Mouse (Mus musculus) intestine, embryonic 14.5 days (tissue): ENCODE measurements at regions not wholly inside any gene's neighbourhood (a gene's known extent, or its start where the extent isn't known, plus 50 kb on each side); places are given as distances from the start of the nearest gene placed in this dataset.
"Not testable (repeated sequence)": the region's sequence is repeated elsewhere in the genome, so short reads cannot be mapped to it uniquely, and the experiment has no call there.

Experiments
- ATAC-seq: fragments of 200-750 bp; cut with Nextera tagmentation; replicated peaks from 2 replicates; pipeline ENCODE4 v1.8.0; 2017; ENCODE audit warnings: low read depth, moderate number of reproducible peaks, moderate TSS enrichment, moderate library complexity; ENCODE audit not compliant: low FRiP score, low TSS enrichment
- DNase-seq: peaks from one replicate; pipeline ENCODE4 v3.0.0-alpha.2; 2018; ENCODE audit warnings: low spot score
- H3K27ac ChIP-seq: fragments of 300-500 bp; sonication (generic); 2 replicates; pipeline ENCODE4 v1.5.1; 2014; ENCODE audit warnings: low read depth, mild to moderate bottlenecking, control low read depth
- H3K27me3 ChIP-seq: fragments of 300-500 bp; sonication (generic); replicated peaks from 2 replicates; pipeline ENCODE4 v1.6.1; 2014; ENCODE audit warnings: low read length, control low read depth; ENCODE audit not compliant: control insufficient read depth, insufficient read depth
- H3K36me3 ChIP-seq: fragments of 300-500 bp; sonication (generic); 2 replicates; pipeline ENCODE4 v1.6.1; 2014; ENCODE audit warnings: low read length, control low read depth; ENCODE audit not compliant: control insufficient read depth, insufficient read depth
- H3K4me1 ChIP-seq: fragments of 300-500 bp; sonication (generic); replicated peaks from 2 replicates; pipeline ENCODE4 v1.6.1; 2014; ENCODE audit warnings: low read length, control low read depth, mixed read lengths; ENCODE audit not compliant: control insufficient read depth, insufficient read depth
- H3K4me2 ChIP-seq: fragments of 300-500 bp; sonication (generic); 2 replicates; pipeline ENCODE4 v1.6.1; 2014; ENCODE audit warnings: low read length
- H3K4me3 ChIP-seq: fragments of 300-500 bp; sonication (generic); 2 replicates; pipeline ENCODE4 v1.5.1; 2014; ENCODE audit warnings: low read depth, low read length, control low read depth, mixed read lengths
- H3K9ac ChIP-seq: fragments of 300-500 bp; sonication (generic); 2 replicates; pipeline ENCODE4 v1.6.1; 2014; ENCODE audit warnings: mild to moderate bottlenecking, low read length
- H3K9me3 ChIP-seq: fragments of 300-500 bp; sonication (generic); 2 replicates; pipeline ENCODE4 v1.6.1; 2016; ENCODE audit warnings: low read length, control low read depth; ENCODE audit not compliant: control insufficient read depth
- WGBS: fragments of 180-500 bp; shearing (Covaris S2); extraction: QIAGEN DNeasy Blood & Tissue Kit; methylation state at CpG from one replicate; pipeline ENCODE4 v1.1.7; 2014; 5-methylcytosine and 5-hydroxymethylcytosine counted together

DNA sequence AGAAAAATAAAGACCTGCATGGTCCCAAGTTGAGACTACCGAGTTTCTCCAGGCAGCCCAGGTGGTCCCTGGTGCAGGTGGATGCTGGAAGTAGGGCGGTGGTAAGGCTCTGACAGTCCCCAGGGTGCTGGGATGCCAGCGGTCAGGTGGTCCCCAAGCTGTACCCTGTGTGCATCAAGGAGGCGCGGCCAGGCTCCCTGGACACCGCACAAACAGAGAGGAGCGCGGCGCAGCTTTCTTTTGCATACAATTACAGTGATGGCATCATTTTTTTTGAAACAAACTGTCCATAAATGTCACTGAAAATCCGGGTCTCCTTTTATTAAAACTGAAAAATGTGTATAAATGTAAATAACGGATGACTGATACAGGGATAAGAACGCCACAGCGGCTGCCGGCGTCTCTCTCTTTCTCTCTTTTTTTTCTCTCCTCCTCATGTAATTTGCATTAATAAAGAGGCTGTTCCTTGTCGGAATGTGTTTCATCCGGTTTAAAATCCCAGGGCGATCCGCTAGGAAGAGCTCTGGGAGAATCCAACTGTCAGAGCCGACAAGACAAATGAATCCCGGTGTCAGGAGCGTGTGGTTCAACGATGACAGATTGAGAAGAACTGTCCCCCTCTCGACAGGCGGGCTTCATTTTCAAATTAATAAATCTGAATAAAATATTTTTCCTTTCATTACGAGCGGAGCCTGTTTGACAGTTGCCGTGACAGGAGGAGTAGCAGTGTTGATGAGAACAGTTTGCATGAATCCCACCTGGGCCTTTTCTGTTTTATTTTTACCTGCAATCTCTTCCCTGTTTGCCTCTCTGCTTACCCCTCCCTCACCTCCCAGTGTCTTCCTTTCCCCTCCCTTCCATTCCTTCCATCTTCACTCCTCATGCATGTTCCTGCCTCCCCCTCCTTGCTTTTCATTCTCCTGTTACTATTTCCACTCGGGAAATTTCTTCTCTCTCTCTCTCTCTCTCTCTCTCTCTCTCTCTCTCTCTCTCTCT, 244.6 kb upstream of the Pbx1 start:
- peak overlapping the region; percentile 37 for H3K4me2 ChIP-seq
- H3K9me3 ChIP-seq, result no peaks in the 10 kb centered on the region
- no peaks in the 10 kb centered on the region for H3K27me3 ChIP-seq
- WGBS, result 53% methylated on average over 29 of the region's 29 CpGs
- DNase-seq, result no peak
- no peaks in the 10 kb centered on the region for H3K4me1 ChIP-seq
- no peaks in the 10 kb centered on the region for H3K36me3 ChIP-seq
- H3K9ac ChIP-seq, result no peak overlapping the region
- H3K27ac ChIP-seq, result no peak overlapping the region
- ATAC-seq, result no peak
- H3K4me3 ChIP-seq, result no peak overlapping the region; the same call in 1 of the 2 replicates

DNA sequence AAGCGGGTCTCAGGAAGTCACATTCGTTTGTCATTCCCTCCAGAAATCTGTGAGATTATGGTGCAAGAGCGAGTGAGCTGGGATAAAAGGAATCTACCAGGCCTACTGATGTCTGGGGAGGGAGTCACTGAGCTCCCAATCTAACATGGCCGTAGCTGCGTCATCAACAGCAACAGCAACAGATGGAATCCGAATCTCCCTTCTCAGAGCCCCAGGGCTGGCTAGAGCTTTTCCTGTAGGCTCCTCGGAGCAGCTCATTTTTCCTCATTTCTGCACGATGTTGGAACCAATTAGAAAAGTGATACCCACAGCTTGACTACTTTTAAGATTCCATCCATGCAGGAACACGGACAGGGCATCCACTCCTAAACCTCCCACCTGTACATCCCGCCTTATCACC, 243.7 kb upstream of the Pbx1 start:
- Histone ChIP-seq H3K4me3 (no peak overlapping the region), H3K4me2 (no peak overlapping the region), H3K27me3 (no peaks in the 10 kb centered on the region), H3K9me3 (no peaks in the 10 kb centered on the region), H3K9ac (no peak overlapping the region), H3K4me1 (no peaks in the 10 kb centered on the region), H3K36me3 (no peaks in the 10 kb centered on the region), H3K27ac (no peak overlapping the region)
- DNase-seq (no peak), ATAC-seq (no peak)
- 78% methylated on average over 10 of the region's 10 CpGs for WGBS

DNA sequence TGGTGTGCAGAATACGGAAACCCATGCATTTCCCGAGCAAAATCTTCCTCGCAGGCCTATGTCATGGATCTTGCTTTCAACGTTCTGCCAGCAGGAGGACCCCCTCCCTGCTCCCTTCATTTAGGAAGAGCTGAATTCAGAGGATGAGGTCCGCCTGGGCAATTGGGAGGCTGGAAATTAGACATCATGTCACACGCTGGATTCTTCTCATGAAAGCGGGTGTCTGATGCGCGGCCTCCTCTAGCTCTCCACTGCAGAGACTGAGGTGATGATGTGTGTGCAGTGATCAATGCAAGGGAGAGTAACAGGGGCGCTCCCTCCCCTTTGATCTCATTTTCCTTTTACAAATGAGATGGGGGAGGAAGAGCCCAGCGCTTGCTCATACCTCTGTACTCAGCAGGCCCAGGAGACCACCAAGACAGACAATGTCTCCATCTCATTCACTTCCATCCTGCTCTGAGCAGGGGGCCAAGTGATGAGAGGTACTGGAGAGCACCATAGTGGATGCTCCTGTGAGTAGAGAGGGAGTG, 230.8 kb upstream of the Pbx1 start:
- ATAC-seq (no peak), DNase-seq (no peak)
- Histone ChIP-seq H3K9ac (no peak overlapping the region), H3K27me3 (no peaks in the 10 kb centered on the region), H3K9me3 (no peaks in the 10 kb centered on the region), H3K4me1 (no peaks in the 10 kb centered on the region), H3K27ac (no peak overlapping the region), H3K4me2 (no peak overlapping the region), H3K4me3 (no peak overlapping the region), H3K36me3 (no peaks in the 10 kb centered on the region)
- WGBS, result 64% methylated on average over 11 of the region's 11 CpGs

DNA sequence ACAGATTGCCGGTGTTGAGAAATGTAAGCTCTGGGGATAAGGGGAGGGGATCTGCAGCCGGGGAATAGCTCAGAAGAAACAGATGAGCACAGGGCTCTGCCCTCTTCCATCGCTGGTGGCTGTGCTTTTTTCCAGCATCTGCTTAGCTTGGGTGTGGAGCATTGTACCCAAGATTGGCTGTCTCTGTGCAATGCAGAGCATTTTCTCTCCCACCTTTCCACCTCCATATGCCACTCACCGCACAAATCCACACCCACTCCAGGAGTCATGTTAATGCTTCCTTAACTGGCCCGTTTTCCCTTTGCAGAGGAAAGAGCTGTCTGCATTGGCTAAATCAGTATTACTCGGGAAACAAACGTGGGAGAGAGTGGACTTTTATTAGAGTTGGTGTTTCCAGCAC, 228.9 kb upstream of the Pbx1 start:
- no peak for ATAC-seq
- Histone ChIP-seq H3K9me3 (no peaks in the 10 kb centered on the region), H3K27me3 (no peaks in the 10 kb centered on the region), H3K9ac (no peak overlapping the region), H3K27ac (no peak overlapping the region), H3K4me1 (no peaks in the 10 kb centered on the region), H3K4me2 (no peak overlapping the region), H3K36me3 (no peaks in the 10 kb centered on the region), H3K4me3 (no peak overlapping the region)
- no peak for DNase-seq
- 56% methylated on average over 7 of the region's 7 CpGs for WGBS

DNA sequence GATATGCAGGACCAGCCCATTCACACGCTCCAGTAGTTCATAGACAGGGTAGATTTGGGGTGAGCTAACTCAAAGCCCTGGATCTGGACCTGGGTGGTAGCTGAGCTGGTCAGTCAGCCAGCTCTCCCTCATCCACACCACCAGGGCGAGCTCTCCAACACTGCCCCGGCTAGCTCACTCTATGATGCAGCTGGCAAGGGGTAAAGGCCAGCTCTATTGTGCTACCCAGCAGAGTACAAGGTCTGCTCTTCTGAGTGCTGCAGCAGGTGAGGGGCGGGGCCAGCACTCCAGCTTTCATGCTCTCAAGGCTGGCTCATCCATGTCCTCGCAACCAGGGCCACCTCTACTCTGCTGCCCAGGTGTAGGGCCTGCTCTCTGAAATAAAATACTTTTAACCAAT, 227.5 kb upstream of the Pbx1 start:
- ATAC-seq (peak; percentile 86), DNase-seq (no peak)
- H3K9me3 ChIP-seq, result no peaks in the 10 kb centered on the region
- WGBS, result 86% methylated on average over 5 of the region's 5 CpGs
- no peaks in the 10 kb centered on the region for H3K4me1 ChIP-seq
- no peak overlapping the region for H3K27ac ChIP-seq
- H3K36me3 ChIP-seq, result no peaks in the 10 kb centered on the region
- no peak overlapping the region for H3K4me3 ChIP-seq
- no peaks in the 10 kb centered on the region for H3K27me3 ChIP-seq
- no peak overlapping the region for H3K9ac ChIP-seq
- H3K4me2 ChIP-seq, result no peak overlapping the region

DNA sequence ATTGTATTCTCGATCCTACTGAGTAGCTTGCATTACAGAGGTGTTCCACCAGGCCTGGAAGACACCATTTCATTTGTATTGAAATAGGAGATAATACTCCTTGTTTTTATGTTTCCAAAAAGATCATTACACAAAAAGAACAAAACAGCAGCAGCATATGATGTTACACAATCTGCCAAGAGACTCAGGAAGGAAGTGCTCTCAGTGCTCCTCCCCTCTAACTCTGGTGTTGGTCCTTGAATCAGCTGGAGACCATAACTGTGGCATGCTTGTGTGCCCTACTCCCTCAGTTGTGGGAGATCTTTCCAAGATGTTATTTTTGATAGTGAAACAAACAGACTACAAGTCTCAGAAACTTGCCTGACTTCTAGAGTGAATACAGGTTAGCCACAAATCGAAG, 200.8 kb upstream of the Pbx1 start:
- Histone ChIP-seq H3K27ac (no peak overlapping the region), H3K4me3 (no peak overlapping the region), H3K36me3 (no peaks in the 10 kb centered on the region), H3K9ac (no peak overlapping the region), H3K4me2 (no peak overlapping the region), H3K27me3 (no peaks in the 10 kb centered on the region), H3K4me1 (no peaks in the 10 kb centered on the region), H3K9me3 (no peaks in the 10 kb centered on the region)
- ATAC-seq (no peak), DNase-seq (no peak)
- WGBS, result 89% methylated on average over 2 of the region's 2 CpGs

DNA sequence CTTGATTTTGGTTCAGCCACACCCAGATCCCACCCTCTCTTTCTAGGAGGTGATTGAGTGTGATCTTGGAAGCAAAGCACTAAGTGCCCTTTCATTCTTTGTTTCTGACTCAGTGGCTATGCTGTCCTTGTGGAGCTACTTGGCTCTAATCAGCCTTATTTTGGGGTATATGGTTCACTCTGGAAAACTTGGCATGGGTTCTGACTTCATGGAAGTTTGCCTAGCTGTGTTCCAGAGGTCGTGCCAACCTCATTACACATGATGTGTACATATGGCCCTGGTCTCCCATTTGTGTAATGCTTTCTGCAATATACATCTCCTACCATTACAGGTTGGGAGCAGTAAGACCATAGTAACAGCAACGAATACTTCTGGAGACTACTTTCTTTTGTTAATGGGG, 199.9 kb upstream of the Pbx1 start:
- no peak for ATAC-seq
- Histone ChIP-seq H3K4me1 (no peaks in the 10 kb centered on the region), H3K9me3 (no peaks in the 10 kb centered on the region), H3K9ac (no peak overlapping the region), H3K27ac (no peak overlapping the region), H3K36me3 (no peaks in the 10 kb centered on the region), H3K4me2 (no peak overlapping the region), H3K27me3 (no peaks in the 10 kb centered on the region), H3K4me3 (no peak overlapping the region)
- WGBS, result 76% methylated on average over 2 of the region's 2 CpGs
- DNase-seq, result no peak

DNA sequence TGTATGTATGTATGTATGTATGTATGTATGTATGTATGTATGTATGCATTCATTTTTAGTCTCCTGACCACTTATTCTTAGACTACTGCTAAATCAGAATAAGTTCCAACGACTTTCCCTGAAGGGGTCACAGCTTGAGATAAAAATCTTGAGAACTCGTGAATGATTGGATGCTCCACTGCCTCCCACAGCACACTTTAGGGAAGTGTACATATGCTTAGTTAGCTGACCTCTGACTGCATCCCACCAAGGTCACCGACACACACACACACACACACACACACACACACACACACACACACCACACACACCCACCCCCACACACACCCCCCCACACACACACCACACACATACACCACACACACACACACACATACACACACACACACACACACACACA, 169.9 kb upstream of the Pbx1 start:
- H3K9me3 ChIP-seq, DNase-seq, ATAC-seq, H3K4me2 ChIP-seq, H3K36me3 ChIP-seq, H3K27ac ChIP-seq, H3K4me3 ChIP-seq, H3K27me3 ChIP-seq, H3K9ac ChIP-seq: not testable (repeated sequence)
- 67% methylated on average over 3 of the region's 3 CpGs for WGBS
- peaks cover 24% of the 10 kb centered on the region for H3K4me1 ChIP-seq
